Mouse (Mus musculus) ES-Bruce4 (cell line): ENCODE data around the gene Pif1.

Experiments
- CTCF ChIP-seq: IDR thresholded peaks from one replicate; pipeline ENCODE4 v1.8.1; 2011; ENCODE audit warnings: low read depth, low read length
- EP300 ChIP-seq: IDR thresholded peaks from 2 replicates; pipeline ENCODE4 v1.6.1; 2011; ENCODE audit warnings: low read depth, low read length; ENCODE audit not compliant: insufficient read depth
- POLR2A ChIP-seq: IDR thresholded peaks from one replicate; pipeline ENCODE4 v1.8.1; 2011; ENCODE audit warnings: low read length; ENCODE audit not compliant: insufficient read depth

GRCm38 (mm10) chr9:65549643-65550042, 37.3 kb upstream of the Pif1 start:
- TF ChIP-seq EP300 (no peak), POLR2A (no peak), CTCF (no peak)
